In genomic region chr11:98766346-98766745, GRCm38 (mm10) we compare ENCODE assay signal across 9 mouse cellular contexts. TPM values are rescaled to one million over a fixed set of nuclear protein-coding genes. Genes with fewer than 3 reads are reported as not detected.
A peak's percentile ranks its signal among the peaks of the same experiment; 100 is the strongest.
DNase-seq lines count a peak whose midpoint lies in the region; ATAC-seq and TF ChIP-seq lines count a peak whose summit lies in the region.
"Had no signal": no experiment of that assay in that cellular context is flagged by ENCODE, and none has a peak within 500 bp of the region (broad histone marks: within the 10 kb centered on the region; RNA-seq: fewer than 3 reads in every experiment).

No protein-coding gene starts in this region.

- H3K4me1 ChIP-seq in intestine, embryonic 15.5 days (replicated peaks): peaks cover 52% of the 10 kb centered on the region
- H3K4me1 ChIP-seq in intestine, postnatal 0 days (replicated peaks; ENCODE audit: control insufficient read depth, insufficient read depth, low read length): 0 out of 2 replicates have a peak, but pooled peaks cover 4% of the 10 kb centered on the region
- H3K4me1 ChIP-seq in forebrain, embryonic 12.5 days: peaks cover 41% of the 10 kb centered on the region
- peaks cover 46 to 63% of the 10 kb centered on the region in 2 experiments for H3K4me1 ChIP-seq in heart, embryonic 14.5 days (ENCODE audit: control insufficient read depth in 2 of 2, insufficient read depth in 2 of 2, low read length in 2 of 2)
- peaks cover 46% of the 10 kb centered on the region for H3K4me1 ChIP-seq in midbrain, embryonic 13.5 days (replicated peaks)

- no peak overlapping the region for H3K4me2 ChIP-seq in intestine, embryonic 15.5 days (replicated peaks)
- H3K4me2 ChIP-seq in intestine, postnatal 0 days (replicated peaks; ENCODE audit: low read depth): no peak overlapping the region
- H3K4me2 ChIP-seq in forebrain, embryonic 12.5 days: no peak overlapping the region
- H3K4me2 ChIP-seq in heart, embryonic 14.5 days (ENCODE audit: low read length): no peak overlapping the region
- H3K4me2 ChIP-seq in midbrain, embryonic 13.5 days (replicated peaks): no peak overlapping the region

- H3K9ac ChIP-seq in intestine, embryonic 15.5 days: no peak overlapping the region
- H3K9ac ChIP-seq in intestine, postnatal 0 days (ENCODE audit: low read depth, low read length): no peak overlapping the region
- H3K9ac ChIP-seq in forebrain, embryonic 12.5 days: peak overlapping the region; percentile 45; the same call in 1 of the 2 replicates
- H3K9ac ChIP-seq in heart, embryonic 14.5 days (ENCODE audit: low read length): peak overlapping the region; percentile 21; the same call in 1 of the 2 replicates
- peak overlapping the region; percentile 39; the same call in 1 of the 2 replicates for H3K9ac ChIP-seq in midbrain, embryonic 13.5 days (replicated peaks)

- DNase-seq in right cerebral cortex, postnatal 36 days (ENCODE audit: low spot score in 2 of 2): no peak
- DNase-seq in embryo, embryonic 10 days (ENCODE audit: low spot score): no peak

- no peaks in the 10 kb centered on the region for H3K27me3 ChIP-seq in intestine, embryonic 15.5 days (replicated peaks)
- no peaks in the 10 kb centered on the region for H3K27me3 ChIP-seq in intestine, postnatal 0 days (replicated peaks; ENCODE audit: control insufficient read depth, insufficient read depth, low read length)
- H3K27me3 ChIP-seq in forebrain, embryonic 12.5 days: no peaks in the 10 kb centered on the region
- no peaks in the 10 kb centered on the region for H3K27me3 ChIP-seq in heart, embryonic 14.5 days (ENCODE audit: control insufficient read depth, insufficient read depth, low read length)
- no peaks in the 10 kb centered on the region for H3K27me3 ChIP-seq in midbrain, embryonic 13.5 days

- no peaks in the 10 kb centered on the region for H3K9me3 ChIP-seq in intestine, embryonic 15.5 days
- no peaks in the 10 kb centered on the region for H3K9me3 ChIP-seq in intestine, postnatal 0 days (ENCODE audit: control insufficient read depth)
- H3K9me3 ChIP-seq in forebrain, embryonic 12.5 days: no peaks in the 10 kb centered on the region
- H3K9me3 ChIP-seq in heart, embryonic 14.5 days (ENCODE audit: control insufficient read depth, low read length): no peaks in the 10 kb centered on the region
- no peaks in the 10 kb centered on the region for H3K9me3 ChIP-seq in midbrain, embryonic 13.5 days

- no peak overlapping the region for H3K4me3 ChIP-seq in intestine, embryonic 15.5 days (replicated peaks)
- no peak overlapping the region for H3K4me3 ChIP-seq in intestine, postnatal 0 days (ENCODE audit: low read depth, low read length)
- H3K4me3 ChIP-seq in forebrain, embryonic 12.5 days (replicated peaks): no peak overlapping the region
- H3K4me3 ChIP-seq in heart, embryonic 14.5 days (ENCODE audit: control insufficient read depth in 1 of 2, insufficient read depth in 1 of 2, low read depth in 1 of 2, low read length in 2 of 2): no peak overlapping the region
- no peak overlapping the region for H3K4me3 ChIP-seq in midbrain, embryonic 13.5 days (replicated peaks)

- H3K36me3 ChIP-seq in intestine, embryonic 15.5 days: peaks cover 48% of the 10 kb centered on the region
- peaks cover 70% of the 10 kb centered on the region for H3K36me3 ChIP-seq in intestine, postnatal 0 days (ENCODE audit: control insufficient read depth, insufficient read depth)
- H3K36me3 ChIP-seq in forebrain, embryonic 12.5 days (replicated peaks): peaks cover 62% of the 10 kb centered on the region
- peaks cover 72% of the 10 kb centered on the region for H3K36me3 ChIP-seq in heart, embryonic 14.5 days (ENCODE audit: control insufficient read depth, insufficient read depth, low read length)
- H3K36me3 ChIP-seq in midbrain, embryonic 13.5 days: peaks cover 76% of the 10 kb centered on the region

- 44% methylated on average over 2 of the region's 2 CpGs for WGBS in intestine, embryonic 15.5 days
- 35% methylated on average over 1 of the region's 2 CpGs for WGBS in intestine, postnatal 0 days
- 70% methylated on average over 1 of the region's 2 CpGs for WGBS in forebrain, embryonic 12.5 days
- WGBS in heart, embryonic 14.5 days: 61% methylated on average over 2 of the region's 2 CpGs
- WGBS in midbrain, embryonic 13.5 days: 56% methylated on average over 2 of the region's 2 CpGs

- H3K27ac ChIP-seq in intestine, embryonic 15.5 days: peak overlapping the region; percentile 40; the same call in 1 of the 2 replicates
- H3K27ac ChIP-seq in intestine, postnatal 0 days (ENCODE audit: low read depth, low read length): no peak overlapping the region
- H3K27ac ChIP-seq in forebrain, embryonic 12.5 days: peak overlapping the region; percentile 57
- H3K27ac ChIP-seq in heart, embryonic 14.5 days (replicated peaks in 1 of 2; ENCODE audit: control insufficient read depth in 1 of 2, insufficient read depth in 1 of 2, low read depth in 2 of 2, low read length in 2 of 2): peak overlapping the region; percentile 29 to 94; a peak in 3 of 4 replicates
- H3K27ac ChIP-seq in midbrain, embryonic 13.5 days: peak overlapping the region; percentile 81
- H3K27ac ChIP-seq: macrophage had no signal

- TF ChIP-seq CTCF in intestine, postnatal 0 days (IDR thresholded peaks at IDR 0.05; ENCODE audit: low read depth): no peak

- ATAC-seq in intestine, embryonic 15.5 days: no peak
- ATAC-seq in intestine, postnatal 0 days: no peak
- no peak; the same call in 1 of the 2 replicates for ATAC-seq in forebrain, embryonic 12.5 days (ENCODE audit: low FRiP score)
- no peak for ATAC-seq in heart, embryonic 14.5 days (ENCODE audit: insufficient number of reproducible peaks, insufficient read depth, low FRiP score, low read depth)
- no peak for ATAC-seq in midbrain, embryonic 13.5 days
- ATAC-seq: inflammation-experienced regulatory T-cells, adult 6 months had no signal

RNA-seq across cellular contexts. Expression of gene Nr1d1, which starts 8.8 kb away (rescaled TPM):
- 2.6 and 2.7 TPM in 2 replicates for polyA plus RNA-seq in intestine, embryonic 15.5 days (2015; fragmentation: Nextera tagmentation; extraction: Ambion mirVana)
- 4.1 and 5.1 TPM in 2 replicates for polyA plus RNA-seq in intestine, postnatal 0 days (2015; fragmentation: Nextera tagmentation; extraction: Ambion mirVana)
- 2.1 and 2.2 TPM in 2 replicates for polyA plus RNA-seq in forebrain, embryonic 12.5 days (2016; fragmentation: Nextera tagmentation; extraction: Ambion mirVana)
- 6.0 and 6.4 TPM in 2 replicates for polyA plus RNA-seq in heart, embryonic 14.5 days (2014; fragmentation: Nextera tagmentation; extraction: Ambion mirVana)
- 1.2 and 1.9 TPM in 2 replicates for polyA plus RNA-seq in midbrain, embryonic 13.5 days (2015; fragmentation: Nextera tagmentation; extraction: Ambion mirVana)

RNA-seq across cellular contexts. Expression of gene Thra, which starts 25.9 kb away (rescaled TPM):
- 42.7 and 45.5 TPM in 2 replicates for polyA plus RNA-seq in intestine, embryonic 15.5 days (2015; fragmentation: Nextera tagmentation; extraction: Ambion mirVana)
- 32.4 and 39.1 TPM in 2 replicates for polyA plus RNA-seq in intestine, postnatal 0 days (2015; fragmentation: Nextera tagmentation; extraction: Ambion mirVana)
- polyA plus RNA-seq in forebrain, embryonic 12.5 days (2016; fragmentation: Nextera tagmentation; extraction: Ambion mirVana): 53.4 and 59.8 TPM in 2 replicates
- polyA plus RNA-seq in heart, embryonic 14.5 days (2014; fragmentation: Nextera tagmentation; extraction: Ambion mirVana): 45.3 and 55.6 TPM in 2 replicates
- 99.6 and 106 TPM in 2 replicates for polyA plus RNA-seq in midbrain, embryonic 13.5 days (2015; fragmentation: Nextera tagmentation; extraction: Ambion mirVana)

RNA-seq across cellular contexts. Expression of gene Msl1, which starts 29.0 kb away (rescaled TPM):
- polyA plus RNA-seq in intestine, embryonic 15.5 days (2015; fragmentation: Nextera tagmentation; extraction: Ambion mirVana): 18.9 and 19.7 TPM in 2 replicates
- 12.6 and 15.1 TPM in 2 replicates for polyA plus RNA-seq in intestine, postnatal 0 days (2015; fragmentation: Nextera tagmentation; extraction: Ambion mirVana)
- 39.3 and 39.9 TPM in 2 replicates for polyA plus RNA-seq in forebrain, embryonic 12.5 days (2016; fragmentation: Nextera tagmentation; extraction: Ambion mirVana)
- polyA plus RNA-seq in heart, embryonic 14.5 days (2014; fragmentation: Nextera tagmentation; extraction: Ambion mirVana): 13.3 and 15.3 TPM in 2 replicates
- polyA plus RNA-seq in midbrain, embryonic 13.5 days (2015; fragmentation: Nextera tagmentation; extraction: Ambion mirVana): 34.2 and 34.5 TPM in 2 replicates

RNA-seq across cellular contexts. Expression of gene Med24, which starts 37.1 kb away (rescaled TPM):
- polyA plus RNA-seq in intestine, embryonic 15.5 days (2015; fragmentation: Nextera tagmentation; extraction: Ambion mirVana): 39.6 and 42.5 TPM in 2 replicates
- 14.7 and 18.5 TPM in 2 replicates for polyA plus RNA-seq in intestine, postnatal 0 days (2015; fragmentation: Nextera tagmentation; extraction: Ambion mirVana)
- polyA plus RNA-seq in forebrain, embryonic 12.5 days (2016; fragmentation: Nextera tagmentation; extraction: Ambion mirVana): 88.1 and 95.0 TPM in 2 replicates
- 28.5 and 31.0 TPM in 2 replicates for polyA plus RNA-seq in heart, embryonic 14.5 days (2014; fragmentation: Nextera tagmentation; extraction: Ambion mirVana)
- polyA plus RNA-seq in midbrain, embryonic 13.5 days (2015; fragmentation: Nextera tagmentation; extraction: Ambion mirVana): 83.5 and 90.3 TPM in 2 replicates

RNA-seq across cellular contexts. Expression of gene Casc3, which starts 38.4 kb away (rescaled TPM):
- polyA plus RNA-seq in intestine, embryonic 15.5 days (2015; fragmentation: Nextera tagmentation; extraction: Ambion mirVana): 28.2 and 29.8 TPM in 2 replicates
- 10.8 and 12.4 TPM in 2 replicates for polyA plus RNA-seq in intestine, postnatal 0 days (2015; fragmentation: Nextera tagmentation; extraction: Ambion mirVana)
- 63.2 and 67.4 TPM in 2 replicates for polyA plus RNA-seq in forebrain, embryonic 12.5 days (2016; fragmentation: Nextera tagmentation; extraction: Ambion mirVana)
- polyA plus RNA-seq in heart, embryonic 14.5 days (2014; fragmentation: Nextera tagmentation; extraction: Ambion mirVana): 22.6 and 22.9 TPM in 2 replicates
- 52.6 and 57.6 TPM in 2 replicates for polyA plus RNA-seq in midbrain, embryonic 13.5 days (2015; fragmentation: Nextera tagmentation; extraction: Ambion mirVana)

Comparison
In these comparisons a context has a peak if more than half of its experiments do, and no peak if none do; other contexts are left out.
1. H3K9ac ChIP-seq: peak in forebrain, embryonic 12.5 days (single experiment), heart, embryonic 14.5 days (single experiment) and midbrain, embryonic 13.5 days (single experiment); none in intestine, embryonic 15.5 days (single experiment) and intestine, postnatal 0 days (single experiment).